Mouse (Mus musculus) hindbrain, embryonic 12.5 days (tissue): ENCODE data around the gene Tas2r144. TPM values are rescaled to one million over a fixed set of nuclear protein-coding genes. Genes with fewer than 3 reads are reported as not detected.

ENCODE experiments used
- ATAC-seq: fragments of 200-750 bp; cut with Nextera tagmentation; 2 replicates; pipeline ENCODE4 v1.8.0; 2017; ENCODE audit warnings: moderate TSS enrichment; ENCODE audit not compliant: low FRiP score
- H3K27ac ChIP-seq: fragments of 300-500 bp; sonication (generic); 2 replicates; pipeline ENCODE4 v1.5.1; 2016; ENCODE audit warnings: mild to moderate bottlenecking
- H3K27me3 ChIP-seq: fragments of 300-500 bp; sonication (generic); 2 replicates; pipeline ENCODE4 v1.6.1; 2016; ENCODE audit warnings: mild to moderate bottlenecking
- H3K36me3 ChIP-seq: fragments of 300-500 bp; sonication (generic); 2 replicates; pipeline ENCODE4 v1.6.1; 2016; ENCODE audit warnings: mild to moderate bottlenecking
- H3K4me1 ChIP-seq: fragments of 300-500 bp; sonication (generic); 2 replicates; pipeline ENCODE4 v1.6.1; 2016
- H3K4me2 ChIP-seq: fragments of 300-500 bp; sonication (generic); replicated peaks from 2 replicates; pipeline ENCODE4 v1.6.1; 2016; ENCODE audit warnings: mild to moderate bottlenecking
- H3K4me3 ChIP-seq: fragments of 300-500 bp; sonication (generic); 2 replicates; pipeline ENCODE4 v1.5.1; 2016; ENCODE audit warnings: mild to moderate bottlenecking
- H3K9ac ChIP-seq: fragments of 300-500 bp; sonication (generic); 2 replicates; pipeline ENCODE4 v1.6.1; 2016; ENCODE audit warnings: mild to moderate bottlenecking, moderate library complexity
- H3K9me3 ChIP-seq: fragments of 300-500 bp; sonication (generic); replicated peaks from 2 replicates; pipeline ENCODE4 v1.6.1; 2016; ENCODE audit warnings: mild to moderate bottlenecking
- WGBS: fragments of 180-500 bp; shearing (Covaris S2); methylation state at CpG from one replicate; pipeline ENCODE4 v1.1.7; 2016; 5-methylcytosine and 5-hydroxymethylcytosine counted together
- polyA plus RNA-seq: library from polyadenylated mRNA; unstranded; fragments of >200 nt; fragmentation: Nextera tagmentation; extraction: Ambion mirVana; gene quantifications from 2 replicates; pipeline ENCODE4 v1.2.1, GENCODE M21; 2016

Tas2r144 gene
- not detected in 2 replicates for polyA plus RNA-seq

DNA sequence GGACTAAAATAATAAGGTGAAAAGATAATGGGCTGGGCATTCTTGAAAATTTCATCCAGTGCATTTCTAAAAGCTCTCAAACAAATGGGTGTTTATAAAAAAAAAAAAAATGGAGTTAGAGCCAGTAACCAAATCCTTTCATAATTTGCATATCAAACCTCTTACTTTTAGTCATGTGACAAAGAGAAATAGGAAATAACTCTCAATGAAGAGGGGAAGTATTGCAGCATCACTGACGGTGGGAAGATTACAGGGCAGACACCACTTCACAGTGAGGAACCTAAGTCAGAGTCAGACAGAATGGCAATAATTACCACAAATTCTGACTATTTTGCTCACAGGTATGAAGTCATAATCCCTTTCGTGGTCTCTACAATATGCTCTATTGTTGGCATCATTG is at the start of gene Tas2r144:
Tas2r144 (plus strand) TSS at position 301 of the 400 bp plus-strand sequence.
- no peaks in the 10 kb centered on the region for H3K36me3 ChIP-seq
- H3K9ac ChIP-seq: no peak within 1 kb of the TSS
- no peak within 1 kb of the TSS for H3K4me3 ChIP-seq
- no peaks in the 10 kb centered on the region for H3K4me1 ChIP-seq
- 85% methylated on average over 2 of the region's 2 CpGs for WGBS
- no peak for ATAC-seq
- no peaks in the 10 kb centered on the region for H3K9me3 ChIP-seq
- H3K27me3 ChIP-seq: no peaks in the 10 kb centered on the region
- H3K4me2 ChIP-seq: no peak within 1 kb of the TSS
- no peak within 1 kb of the TSS for H3K27ac ChIP-seq

DNA sequence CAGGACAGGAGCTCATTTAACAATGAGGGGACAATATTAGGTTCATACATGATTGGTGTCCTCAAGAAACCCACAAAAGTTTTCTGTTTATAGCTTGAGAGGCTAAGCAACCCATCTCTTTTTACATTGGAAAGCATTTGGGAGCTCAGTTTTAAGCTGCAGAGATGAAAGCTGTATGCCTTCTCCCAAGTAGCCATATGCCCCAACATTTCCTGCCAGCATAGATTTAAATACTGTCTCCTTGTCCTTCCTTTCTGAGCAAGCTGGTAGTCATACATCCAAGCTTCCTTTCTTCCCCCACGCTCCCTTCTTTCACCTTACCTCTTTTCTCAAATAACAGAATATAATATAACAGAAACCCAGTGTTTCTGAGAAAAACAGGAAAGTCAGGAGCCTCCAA is 32.7 kb upstream of the Tas2r144 start:
- Histone ChIP-seq H3K27ac (no peak overlapping the region), H3K4me3 (no peak overlapping the region), H3K4me1 (no peaks in the 10 kb centered on the region), H3K27me3 (no peaks in the 10 kb centered on the region), H3K9me3 (no peaks in the 10 kb centered on the region), H3K4me2 (no peak overlapping the region), H3K9ac (no peak overlapping the region), H3K36me3 (no peaks in the 10 kb centered on the region)
- 81% methylated on average over 1 of the region's 1 CpGs for WGBS
- no peak for ATAC-seq

DNA sequence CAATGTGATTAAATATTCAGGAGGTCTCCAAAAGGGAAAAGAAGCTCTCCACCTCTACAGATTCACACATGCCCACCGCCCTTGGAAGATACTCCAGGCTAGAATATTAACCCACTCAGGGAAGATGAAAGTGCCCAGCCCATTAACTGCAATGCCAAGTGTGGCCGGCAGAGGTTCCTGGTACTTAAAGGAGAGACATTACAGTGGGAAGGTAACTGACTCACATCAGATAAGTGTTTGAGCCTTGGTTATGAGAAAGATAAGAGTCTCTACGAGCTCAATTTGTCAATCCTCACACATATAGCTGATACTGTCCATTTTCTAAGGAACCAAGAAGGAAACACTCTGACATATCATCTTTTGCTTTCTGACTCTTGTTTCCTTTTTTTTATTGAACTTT is 28.9 kb upstream of the Tas2r144 start:
- Histone ChIP-seq H3K27ac (no peak overlapping the region), H3K4me2 (no peak overlapping the region), H3K36me3 (no peaks in the 10 kb centered on the region), H3K9me3 (no peaks in the 10 kb centered on the region), H3K4me3 (no peak overlapping the region), H3K9ac (no peak overlapping the region), H3K27me3 (no peaks in the 10 kb centered on the region), H3K4me1 (no peaks in the 10 kb centered on the region)
- no peak for ATAC-seq
- 62% methylated on average over 3 of the region's 3 CpGs for WGBS

DNA sequence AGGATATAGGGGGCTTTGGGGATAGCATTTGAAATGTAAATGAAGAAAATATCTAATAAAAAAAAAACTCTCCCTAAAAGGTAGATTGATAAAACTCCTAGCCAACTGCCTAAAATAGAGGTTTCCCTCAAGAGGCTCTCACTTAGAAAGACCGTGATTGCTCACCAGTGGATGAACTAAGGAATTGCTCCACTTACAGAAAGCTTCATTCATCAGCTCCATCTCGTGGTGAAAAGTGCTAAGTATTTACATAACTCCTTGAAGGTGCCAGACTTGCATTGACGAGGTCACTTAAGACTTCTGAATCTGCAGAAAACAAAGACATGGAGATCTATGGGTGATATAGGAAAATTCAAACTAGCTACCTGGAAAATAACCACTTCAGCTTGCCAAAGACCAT is 17.4 kb upstream of the Tas2r144 start:
- Histone ChIP-seq H3K9me3 (no peaks in the 10 kb centered on the region), H3K9ac (no peak overlapping the region), H3K4me1 (no peaks in the 10 kb centered on the region), H3K4me2 (no peak overlapping the region), H3K27me3 (no peaks in the 10 kb centered on the region), H3K4me3 (no peak overlapping the region), H3K27ac (no peak overlapping the region), H3K36me3 (no peaks in the 10 kb centered on the region)
- ATAC-seq: no peak
- WGBS: 42% methylated on average over 3 of the region's 3 CpGs

DNA sequence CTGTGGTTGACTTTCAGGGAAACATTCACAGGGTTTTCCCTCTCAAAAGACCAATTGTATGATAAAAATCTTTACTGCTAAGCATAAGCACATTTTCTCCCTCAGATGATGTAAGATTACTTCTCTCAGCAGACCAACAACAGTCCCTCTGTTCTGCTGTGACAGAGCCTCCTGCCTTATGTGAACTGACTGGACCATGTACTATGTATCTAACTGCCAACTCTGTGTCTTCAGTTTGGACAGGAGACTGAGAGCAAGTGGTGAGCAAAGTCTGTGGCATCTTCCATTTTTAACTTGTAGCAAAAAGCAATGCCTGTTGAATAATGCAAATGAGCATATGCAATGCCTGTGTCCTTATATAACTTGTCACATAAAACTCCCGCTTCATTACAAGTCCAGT is 15.6 kb upstream of the Tas2r144 start:
- H3K27ac ChIP-seq: no peak overlapping the region
- WGBS: 90% methylated on average over 1 of the region's 1 CpGs
- no peak overlapping the region for H3K4me3 ChIP-seq
- H3K9ac ChIP-seq: no peak overlapping the region
- H3K4me2 ChIP-seq: no peak overlapping the region
- H3K36me3 ChIP-seq: no peaks in the 10 kb centered on the region
- H3K4me1 ChIP-seq: no peaks in the 10 kb centered on the region
- no peaks in the 10 kb centered on the region for H3K27me3 ChIP-seq
- no peaks in the 10 kb centered on the region for H3K9me3 ChIP-seq
- no peak for ATAC-seq

DNA sequence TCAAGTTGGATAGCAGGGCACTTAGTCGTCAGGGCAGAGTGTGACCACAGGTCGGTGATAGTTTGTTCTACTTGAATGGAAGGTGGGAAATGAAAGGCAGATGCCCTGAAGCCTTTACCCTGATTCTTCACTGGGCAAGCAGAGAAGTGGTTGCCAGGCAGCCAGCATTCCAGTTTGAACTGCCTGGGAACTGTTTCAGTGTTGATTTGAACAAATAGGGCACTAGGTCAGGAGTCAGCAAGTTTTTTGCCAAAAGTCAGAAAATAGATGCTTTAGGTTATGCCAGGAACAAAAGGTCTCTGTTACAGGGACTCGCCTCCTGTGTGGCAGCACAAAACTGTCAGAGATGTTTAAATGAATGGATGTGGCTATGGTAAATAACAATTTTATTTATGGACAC is 7.2 kb downstream of the Tas2r144 start:
- H3K36me3 ChIP-seq: no peaks in the 10 kb centered on the region
- ATAC-seq: no peak
- no peak overlapping the region for H3K9ac ChIP-seq
- no peaks in the 10 kb centered on the region for H3K4me1 ChIP-seq
- no peak overlapping the region for H3K27ac ChIP-seq
- no peaks in the 10 kb centered on the region for H3K9me3 ChIP-seq
- 63% methylated on average over 3 of the region's 3 CpGs for WGBS
- no peak overlapping the region for H3K4me2 ChIP-seq
- no peaks in the 10 kb centered on the region for H3K27me3 ChIP-seq
- no peak overlapping the region for H3K4me3 ChIP-seq

DNA sequence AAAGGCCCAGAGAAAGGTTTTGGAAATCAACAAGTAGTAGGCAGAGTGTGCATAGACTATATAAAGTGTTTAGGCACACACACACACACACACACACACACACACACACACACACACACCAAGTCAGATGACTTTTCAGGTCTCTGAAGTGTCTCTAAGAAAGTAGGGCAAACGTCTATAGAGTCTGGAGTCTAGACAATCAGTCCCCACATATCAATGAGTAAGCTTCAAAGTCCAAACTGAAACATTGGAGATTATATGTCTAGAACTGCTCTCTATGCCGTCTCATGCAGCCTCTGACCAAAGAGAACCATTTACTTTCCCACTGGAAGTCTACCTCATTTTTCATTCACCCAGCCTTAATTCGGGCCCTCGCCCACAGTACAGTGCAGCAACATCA is 9.9 kb downstream of the Tas2r144 start:
- WGBS: 83% methylated on average over 4 of the region's 4 CpGs
- no peaks in the 10 kb centered on the region for H3K36me3 ChIP-seq
- no peaks in the 10 kb centered on the region for H3K4me1 ChIP-seq
- ATAC-seq: no peak
- no peak overlapping the region for H3K4me3 ChIP-seq
- no peak overlapping the region for H3K4me2 ChIP-seq
- H3K9ac ChIP-seq: no peak overlapping the region
- no peaks in the 10 kb centered on the region for H3K9me3 ChIP-seq
- no peaks in the 10 kb centered on the region for H3K27me3 ChIP-seq
- no peak overlapping the region for H3K27ac ChIP-seq

DNA sequence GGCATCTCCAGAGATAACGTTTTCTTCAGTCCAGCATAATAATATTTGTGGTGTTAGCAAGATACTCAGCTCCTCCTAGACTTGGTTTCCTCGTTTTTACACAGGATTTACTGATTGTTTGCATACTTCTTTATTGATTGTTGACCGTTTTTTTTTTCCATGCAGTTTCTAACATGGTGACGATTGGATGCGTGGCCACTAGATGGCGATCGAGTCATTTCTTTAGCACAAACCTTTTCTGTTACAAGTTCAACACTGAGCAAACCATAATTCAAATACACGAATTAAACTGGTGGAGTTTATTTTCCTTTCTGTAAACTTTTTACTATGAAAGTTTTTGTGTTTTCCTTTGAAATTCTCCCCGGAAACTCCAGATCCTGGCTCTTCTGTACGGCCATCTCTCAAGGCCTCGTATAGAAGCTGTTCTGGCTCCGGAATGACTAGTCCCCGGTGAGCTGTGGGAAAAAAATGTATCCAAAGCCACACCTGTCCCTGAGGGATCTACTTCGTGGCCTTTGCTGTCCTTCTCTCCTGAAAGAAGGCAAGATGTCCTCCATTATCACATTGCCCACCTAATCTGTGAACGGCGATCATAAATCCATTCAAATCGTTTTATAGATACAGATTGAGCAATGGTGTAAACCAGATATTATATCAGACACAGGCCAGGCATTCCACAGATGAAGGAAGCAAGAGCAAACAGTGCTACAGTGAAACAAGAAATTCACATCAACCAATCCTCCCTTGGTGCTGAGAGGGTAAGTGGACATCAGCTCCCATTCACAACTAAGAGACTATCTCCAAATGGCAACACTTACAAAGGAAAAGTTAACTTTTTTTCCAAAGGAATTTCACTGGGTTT is 12.3 kb downstream of the Tas2r144 start:
- Histone ChIP-seq H3K4me3 (no peak overlapping the region), H3K9ac (no peak overlapping the region), H3K9me3 (no peaks in the 10 kb centered on the region), H3K4me2 (no peak overlapping the region), H3K4me1 (no peaks in the 10 kb centered on the region), H3K27me3 (no peaks in the 10 kb centered on the region), H3K27ac (no peak overlapping the region), H3K36me3 (no peaks in the 10 kb centered on the region)
- ATAC-seq: no peak
- WGBS: 36% methylated on average over 17 of the region's 17 CpGs

DNA sequence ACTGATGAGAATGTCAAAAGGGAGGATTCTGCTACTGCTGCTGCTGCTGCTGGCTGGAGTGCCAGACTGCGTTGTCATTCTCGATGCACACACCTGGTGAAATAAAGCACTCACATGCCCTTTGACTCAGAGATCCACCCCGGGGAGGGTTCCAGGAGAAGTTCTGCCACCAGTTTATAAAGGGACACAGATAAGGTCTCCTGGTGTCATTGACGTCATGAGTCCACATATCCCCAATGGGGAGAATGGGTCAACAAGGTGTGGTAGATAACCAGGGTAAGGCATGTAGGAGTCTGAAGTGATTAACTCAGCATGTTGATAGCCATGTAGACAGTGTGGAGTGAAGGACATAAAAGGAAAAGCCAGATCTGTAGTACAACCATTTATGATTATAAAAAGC is 14.5 kb downstream of the Tas2r144 start:
- H3K36me3 ChIP-seq: no peaks in the 10 kb centered on the region
- no peaks in the 10 kb centered on the region for H3K4me1 ChIP-seq
- 76% methylated on average over 4 of the region's 4 CpGs for WGBS
- no peak overlapping the region for H3K4me3 ChIP-seq
- no peak overlapping the region for H3K27ac ChIP-seq
- H3K9ac ChIP-seq: no peak overlapping the region
- H3K4me2 ChIP-seq: no peak overlapping the region
- no peak for ATAC-seq
- no peaks in the 10 kb centered on the region for H3K27me3 ChIP-seq
- no peaks in the 10 kb centered on the region for H3K9me3 ChIP-seq

DNA sequence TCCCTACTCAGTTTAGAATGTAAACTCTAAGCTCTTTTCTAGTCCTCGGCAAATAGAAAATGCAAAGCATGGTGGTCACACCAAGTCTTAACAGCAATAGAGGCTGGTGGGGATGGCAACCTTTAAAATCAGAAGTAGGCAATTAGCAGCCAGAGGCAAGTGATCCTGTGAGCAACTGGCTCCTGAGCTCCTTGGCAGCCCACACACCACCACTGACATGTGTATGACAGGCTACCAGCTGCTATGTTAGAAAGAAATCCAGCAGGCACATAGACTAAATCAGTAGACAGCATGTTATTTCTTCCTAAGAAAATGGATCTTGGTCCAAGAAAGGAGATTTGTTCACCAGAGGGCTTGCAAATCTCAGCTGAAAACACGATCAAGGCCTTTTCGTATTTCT is 16.1 kb downstream of the Tas2r144 start:
- Histone ChIP-seq H3K27ac (no peak overlapping the region), H3K4me1 (no peaks in the 10 kb centered on the region), H3K9me3 (no peaks in the 10 kb centered on the region), H3K27me3 (no peaks in the 10 kb centered on the region), H3K4me2 (no peak overlapping the region), H3K4me3 (no peak overlapping the region), H3K9ac (no peak overlapping the region), H3K36me3 (no peaks in the 10 kb centered on the region)
- 91% methylated on average over 3 of the region's 3 CpGs for WGBS
- no peak for ATAC-seq

DNA sequence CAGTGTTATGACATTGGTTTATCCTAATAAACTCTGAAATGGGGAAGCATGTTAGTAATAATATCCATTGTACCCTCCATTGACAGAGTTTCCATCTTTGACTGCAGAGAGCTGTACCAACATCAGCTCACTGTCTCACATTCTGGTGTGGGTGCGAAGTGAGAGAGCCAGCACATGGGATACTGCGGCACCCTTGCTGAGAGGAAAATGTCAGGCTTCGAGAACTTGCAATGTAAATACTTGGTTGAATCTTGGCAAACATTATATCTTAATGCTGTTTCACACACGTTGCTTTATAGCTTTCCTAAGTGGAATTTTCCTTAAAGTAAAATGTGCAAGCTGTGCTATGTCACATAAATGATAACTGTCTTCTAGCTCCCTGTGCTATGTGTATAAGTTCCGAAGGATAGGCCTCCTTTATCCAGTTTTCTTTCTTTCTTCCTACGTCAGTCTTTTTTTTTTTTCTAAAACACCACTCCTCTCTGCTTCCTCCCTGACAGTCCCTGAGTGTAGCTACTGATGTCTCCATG is 22.2 kb downstream of the Tas2r144 start:
- H3K4me3 ChIP-seq: no peak overlapping the region
- no peak for ATAC-seq
- H3K27ac ChIP-seq: no peak overlapping the region
- 77% methylated on average over 6 of the region's 6 CpGs for WGBS
- no peak overlapping the region for H3K4me2 ChIP-seq
- no peaks in the 10 kb centered on the region for H3K9me3 ChIP-seq
- no peak overlapping the region for H3K9ac ChIP-seq
- no peaks in the 10 kb centered on the region for H3K4me1 ChIP-seq
- H3K27me3 ChIP-seq: no peaks in the 10 kb centered on the region
- no peaks in the 10 kb centered on the region for H3K36me3 ChIP-seq

DNA sequence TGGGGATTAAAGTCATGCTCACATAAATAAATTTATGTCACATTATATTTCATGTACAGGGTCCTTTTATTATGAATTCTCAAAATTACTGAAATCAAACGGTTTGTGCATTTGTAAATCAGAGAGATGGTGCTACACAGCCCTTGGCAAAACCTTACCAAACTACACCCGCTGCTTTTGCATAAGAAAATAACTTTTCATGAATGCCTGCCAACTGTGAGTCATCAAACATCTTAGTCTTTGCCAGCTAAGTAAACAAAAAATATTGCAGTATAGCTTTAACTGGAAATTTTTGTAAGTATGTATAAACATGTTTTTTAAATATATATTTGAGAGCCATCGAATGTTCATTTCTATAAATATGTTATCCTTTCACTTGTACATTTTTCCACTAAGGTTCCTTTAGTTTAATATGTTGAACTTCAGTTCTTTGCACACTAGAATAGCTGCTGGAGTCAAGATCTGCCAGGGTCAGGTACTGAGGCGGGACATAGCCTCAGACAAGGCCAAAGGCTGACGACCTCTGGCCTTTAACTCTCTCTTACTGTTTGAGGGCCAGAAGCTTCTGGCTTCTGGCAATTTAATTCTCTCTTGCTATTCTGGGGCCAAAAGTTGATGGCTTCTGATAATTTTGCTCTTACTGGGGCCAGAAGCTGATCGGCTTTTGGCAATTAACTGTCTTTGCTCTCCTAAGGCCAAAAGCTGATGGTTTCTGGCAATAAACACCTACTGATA is 26.4 kb downstream of the Tas2r144 start:
- WGBS: 77% methylated on average over 6 of the region's 6 CpGs
- no peak for ATAC-seq
- H3K27ac ChIP-seq: no peak overlapping the region

More for the DNA sequence above, 26.4 kb downstream of the Tas2r144 start:
- no peak overlapping the region for H3K9ac ChIP-seq
- H3K4me2 ChIP-seq: no peak overlapping the region
- H3K4me3 ChIP-seq: no peak overlapping the region
- H3K4me1 ChIP-seq: peaks cover 6% of the 10 kb centered on the region; the same call in 1 of the 2 replicates
- H3K27me3 ChIP-seq: peaks cover 6% of the 10 kb centered on the region; the same call in 1 of the 2 replicates
- no peaks in the 10 kb centered on the region for H3K36me3 ChIP-seq
- H3K9me3 ChIP-seq: no peaks in the 10 kb centered on the region
